Mouse (Mus musculus) E14TG2a.4 (cell line): ENCODE measurements around the gene Cars2.

Experiments used
- CTCF ChIP-seq: conservative IDR thresholded peaks from 2 replicates; pipeline ENCODE4 v1.5.1; 2014; ENCODE audit warnings: low read length
- NANOG ChIP-seq: IDR thresholded peaks from 2 replicates; pipeline ENCODE4 v1.6.1; 2014; ENCODE audit warnings: borderline replicate concordance, low read length, mixed read lengths
- POU5F1 ChIP-seq: IDR thresholded peaks from 2 replicates; pipeline ENCODE4 v1.6.1; 2014; ENCODE audit warnings: low read length, borderline replicate concordance

GRCm38 (mm10) chr8:11586374-11586745 is 35.8 kb upstream of the Cars2 start:
- TF ChIP-seq CTCF (no peak), NANOG (no peak), POU5F1 (no peak)
